Mouse (Mus musculus): ENCODE measurements at regions not wholly inside any gene's neighbourhood (a gene's known extent, or its start where the extent isn't known, plus 50 kb on each side); places are given as distances from the start of the nearest gene placed in this dataset.

DNA sequence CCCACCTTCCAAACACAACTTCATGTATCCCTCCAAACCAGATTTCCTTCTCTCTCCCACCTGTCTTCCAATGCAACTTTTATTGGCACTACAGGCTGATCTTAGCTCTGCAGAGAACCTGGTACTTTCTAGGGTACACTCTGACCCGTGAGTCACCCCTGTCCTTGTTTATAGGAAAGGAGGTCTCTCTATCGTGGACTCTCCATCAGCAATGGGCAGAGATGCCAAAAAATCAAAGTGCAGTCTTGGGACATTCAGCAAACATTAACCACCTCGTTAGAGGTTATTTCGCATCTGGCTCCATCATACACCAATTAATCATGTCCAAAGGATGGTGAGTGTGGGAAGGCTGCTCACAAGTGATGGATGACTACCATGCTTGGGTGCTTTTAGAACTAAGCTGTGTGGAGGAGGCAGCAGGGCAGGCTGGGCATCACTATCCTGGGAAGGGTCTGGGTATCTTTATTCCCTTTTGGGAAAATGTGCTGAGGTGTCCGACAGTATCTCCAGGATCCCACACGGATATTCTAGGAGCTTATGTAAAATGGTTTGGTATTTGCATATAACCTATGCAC, 214.0 kb upstream of the Dynlrb2 start:
- no peak for DNase-seq (ENCODE audit: low spot score)

GRCm38 (mm10) chr8:116289237-116289636, 215.5 kb upstream of the Dynlrb2 start:
- DNase-seq (ENCODE audit: low spot score): no peak

- no peak for DNase-seq (ENCODE audit: low spot score)
Measured at GRCm38 (mm10) chr8:116283990-116284389, 220.8 kb upstream of the Dynlrb2 start.

GRCm38 (mm10) chr8:116282341-116282740, 222.4 kb upstream of the Dynlrb2 start:
- no peak for DNase-seq (ENCODE audit: low spot score)

DNA sequence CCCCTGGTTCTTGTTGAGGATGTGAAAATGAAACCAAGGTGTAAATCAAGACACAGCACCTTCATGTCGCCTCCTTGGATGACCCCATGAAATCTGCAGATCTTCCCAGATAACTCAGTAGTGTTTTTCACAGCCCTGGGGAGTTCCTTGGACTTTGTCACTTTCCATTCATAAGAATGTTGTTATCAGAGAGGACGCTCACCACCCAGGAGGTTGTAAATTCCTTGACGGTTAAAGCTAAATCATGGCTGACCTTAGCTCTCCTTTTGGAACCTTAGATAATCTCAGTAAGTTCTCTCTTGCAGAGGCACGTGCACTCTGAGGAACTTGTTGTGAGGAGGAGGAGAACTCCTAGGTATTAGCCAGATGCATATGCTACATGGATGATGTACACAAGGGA, 229.8 kb upstream of the Dynlrb2 start:
- DNase-seq (ENCODE audit: low spot score): no peak

DNA sequence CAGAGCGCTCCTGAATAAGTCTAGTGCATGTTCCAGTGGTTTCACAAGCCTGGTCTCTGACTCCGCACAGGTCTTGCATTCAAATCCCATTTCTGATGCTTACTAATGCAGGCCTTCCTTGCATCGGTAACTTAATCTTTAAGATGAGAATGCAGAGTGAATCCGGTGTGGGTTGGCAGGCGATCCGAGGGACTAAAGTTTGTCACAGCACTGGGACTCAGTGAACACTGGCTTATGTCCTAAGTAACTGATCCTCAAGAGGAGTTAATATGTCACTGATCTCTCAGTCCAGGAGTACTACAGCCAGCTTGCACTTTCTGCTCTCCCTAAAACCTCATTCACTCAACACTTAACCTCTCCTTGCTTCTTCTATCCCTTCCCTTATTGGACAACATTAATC, 233.5 kb upstream of the Dynlrb2 start:
- DNase-seq (ENCODE audit: low spot score): no peak

GRCm38 (mm10) chr8:116269393-116269792, 235.4 kb upstream of the Dynlrb2 start:
- no peak for DNase-seq (ENCODE audit: low spot score)

- no peak for DNase-seq (ENCODE audit: low spot score)
Measured at GRCm38 (mm10) chr8:116268685-116269084, 236.1 kb upstream of the Dynlrb2 start.

DNA sequence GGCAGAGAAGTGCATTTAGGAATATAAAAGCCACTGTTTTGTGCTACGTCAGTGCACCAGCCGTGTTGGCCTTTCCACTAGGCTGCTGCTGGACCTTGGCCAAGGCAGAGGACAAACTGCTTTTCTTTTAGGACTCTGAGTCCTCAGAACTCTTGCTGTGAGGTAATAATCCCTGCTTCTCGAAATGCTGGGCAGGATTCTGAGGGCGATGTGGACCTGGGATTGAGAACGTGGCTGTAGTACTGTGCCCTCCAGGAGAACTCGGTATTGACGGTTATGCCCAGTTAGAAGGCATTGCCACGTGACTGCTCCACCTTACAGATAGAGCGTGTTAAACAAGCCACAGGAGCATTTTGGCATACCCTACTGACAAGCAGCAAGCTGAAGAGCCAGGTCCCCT, 236.6 kb upstream of the Dynlrb2 start:
- DNase-seq (ENCODE audit: low spot score): no peak

GRCm38 (mm10) chr8:116267021-116267420, 237.8 kb upstream of the Dynlrb2 start:
- DNase-seq (ENCODE audit: low spot score): no peak

DNA sequence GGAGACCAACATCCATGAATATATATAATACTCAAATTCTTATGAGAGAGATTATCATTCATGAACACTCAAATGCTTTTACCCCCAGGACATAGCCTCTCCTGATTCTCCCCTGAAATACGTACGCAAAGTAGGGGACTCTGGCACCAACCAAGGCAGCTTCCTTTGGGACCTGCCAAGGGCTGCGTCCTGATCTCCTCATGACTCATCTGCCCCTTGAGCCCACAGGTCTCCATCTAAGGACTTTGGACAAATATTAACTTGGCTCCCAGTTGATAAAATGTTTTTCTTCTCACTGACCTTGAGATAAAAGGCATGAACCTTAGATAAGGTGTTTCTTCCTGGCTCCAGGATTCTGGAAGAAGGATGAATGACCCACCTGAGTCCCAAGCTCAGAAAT, 239.2 kb upstream of the Dynlrb2 start:
- DNase-seq (ENCODE audit: low spot score): no peak

- no peak for DNase-seq (ENCODE audit: low spot score)
Measured at GRCm38 (mm10) chr8:116264078-116264477, 240.7 kb upstream of the Dynlrb2 start.

- DNase-seq (ENCODE audit: low spot score): no peak
Measured at GRCm38 (mm10) chr8:116261286-116261685, 243.5 kb upstream of the Dynlrb2 start.

DNA sequence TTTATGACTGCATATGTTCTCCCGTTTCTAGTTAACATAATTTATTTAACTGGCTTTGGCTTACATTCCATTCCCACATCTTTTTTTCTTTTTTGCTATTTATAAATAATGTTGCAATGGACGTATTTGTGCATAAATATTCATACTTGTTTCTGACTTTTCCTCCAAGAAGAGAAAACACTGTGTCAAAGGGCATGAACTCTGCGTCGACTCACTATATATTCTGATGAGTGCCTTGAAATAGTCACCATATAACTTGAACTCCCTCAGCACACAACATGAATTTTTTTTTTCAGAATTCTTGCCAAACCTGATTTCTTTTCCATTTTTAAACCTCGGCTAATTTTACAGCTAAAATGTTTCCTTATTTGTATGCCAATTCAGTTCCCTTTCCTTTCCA, 249.4 kb upstream of the Dynlrb2 start:
- DNase-seq (ENCODE audit: low spot score): no peak

DNA sequence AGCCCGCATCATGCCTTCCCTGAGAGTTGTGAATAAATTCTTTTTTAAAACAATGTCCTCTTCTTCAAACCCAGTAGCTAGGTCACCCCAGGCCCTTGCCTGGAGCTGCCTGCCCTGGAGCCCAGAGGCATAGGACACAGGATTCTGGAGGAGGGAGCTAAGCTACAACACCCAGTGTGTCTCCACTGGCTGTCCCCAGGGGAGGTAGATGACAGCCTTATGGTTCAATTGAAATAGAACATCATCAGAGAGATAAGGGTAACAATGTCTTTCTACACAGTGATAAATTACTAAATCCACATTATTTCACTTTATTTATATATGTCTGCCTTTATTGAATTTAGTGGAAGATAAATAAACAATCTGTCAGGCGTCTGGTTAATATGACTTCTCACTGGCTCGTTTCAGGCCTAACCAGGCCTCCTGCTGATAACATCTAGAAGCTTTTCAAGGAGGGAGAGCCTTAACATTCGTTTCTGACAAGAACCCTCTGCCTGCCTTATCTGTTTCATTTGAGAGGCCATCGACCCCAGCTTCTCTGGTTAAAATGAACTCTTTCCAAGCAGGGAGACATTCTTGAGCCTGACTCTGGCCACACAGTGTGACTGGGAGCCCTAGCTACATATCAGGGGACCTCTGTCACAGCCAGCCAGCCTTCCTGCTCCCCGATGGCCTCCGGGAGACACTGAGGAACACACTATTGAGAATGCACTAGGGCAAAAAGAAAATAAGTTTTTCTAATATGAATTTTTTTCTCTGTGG, 252.1 kb upstream of the Dynlrb2 start:
- DNase-seq (ENCODE audit: low spot score): no peak

DNA sequence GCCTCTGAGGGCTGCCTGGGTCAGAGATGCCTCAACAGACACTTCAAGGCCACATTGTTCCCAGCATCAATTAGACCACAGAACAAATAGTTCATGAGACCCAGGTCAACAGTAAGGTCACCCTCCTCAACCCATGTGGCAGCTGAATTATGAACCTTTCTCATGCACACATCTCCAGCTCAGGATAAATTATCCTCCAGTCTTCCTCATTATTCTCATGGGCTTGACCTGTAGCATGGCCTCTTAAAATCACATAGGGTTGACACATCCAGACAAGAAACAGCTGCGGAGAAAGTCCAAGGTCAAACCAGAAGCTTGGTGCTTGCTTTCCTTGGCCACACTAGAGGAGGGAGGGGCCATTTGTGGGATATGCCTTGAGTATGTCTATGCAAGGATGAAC, 256.4 kb upstream of the Dynlrb2 start:
- DNase-seq (ENCODE audit: low spot score): no peak

DNA sequence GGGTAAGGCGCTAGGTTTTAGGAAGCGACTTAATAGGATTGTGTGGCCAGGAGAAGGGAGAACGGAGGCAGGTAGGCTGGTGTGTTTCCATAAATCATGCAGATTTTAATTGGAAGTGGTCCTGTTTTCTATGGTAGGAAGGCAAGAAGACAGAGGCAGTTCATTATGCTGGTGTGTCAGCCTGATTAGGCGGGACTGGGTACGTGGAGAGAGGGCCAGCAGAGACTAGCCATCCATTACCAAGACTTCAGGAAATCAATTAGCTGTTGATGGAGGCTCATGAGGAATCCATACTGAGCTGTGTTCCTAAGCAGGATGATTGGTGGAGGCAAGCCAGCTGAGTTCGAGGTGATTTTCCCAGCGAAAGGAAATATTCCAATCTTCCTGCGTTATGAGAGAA, 261.3 kb upstream of the Dynlrb2 start:
- no peak for DNase-seq (ENCODE audit: low spot score)

GRCm38 (mm10) chr8:116242972-116243371, 261.8 kb upstream of the Dynlrb2 start:
- DNase-seq (ENCODE audit: low spot score): no peak

DNA sequence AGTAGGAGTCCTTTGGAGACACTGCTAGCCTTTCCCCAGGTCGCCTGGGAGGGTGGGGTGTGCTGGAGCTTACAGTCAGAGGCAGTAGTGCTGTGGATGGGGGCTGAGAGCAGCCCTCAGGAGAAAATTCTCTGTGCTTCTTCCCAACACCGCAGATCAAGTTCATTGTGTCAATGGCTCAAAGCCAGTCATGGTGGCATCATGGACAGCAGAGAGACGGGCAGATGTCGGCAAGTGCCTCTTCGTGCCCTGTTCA, 262.9 kb upstream of the Dynlrb2 start:
- no peak for DNase-seq (ENCODE audit: low spot score)

DNA sequence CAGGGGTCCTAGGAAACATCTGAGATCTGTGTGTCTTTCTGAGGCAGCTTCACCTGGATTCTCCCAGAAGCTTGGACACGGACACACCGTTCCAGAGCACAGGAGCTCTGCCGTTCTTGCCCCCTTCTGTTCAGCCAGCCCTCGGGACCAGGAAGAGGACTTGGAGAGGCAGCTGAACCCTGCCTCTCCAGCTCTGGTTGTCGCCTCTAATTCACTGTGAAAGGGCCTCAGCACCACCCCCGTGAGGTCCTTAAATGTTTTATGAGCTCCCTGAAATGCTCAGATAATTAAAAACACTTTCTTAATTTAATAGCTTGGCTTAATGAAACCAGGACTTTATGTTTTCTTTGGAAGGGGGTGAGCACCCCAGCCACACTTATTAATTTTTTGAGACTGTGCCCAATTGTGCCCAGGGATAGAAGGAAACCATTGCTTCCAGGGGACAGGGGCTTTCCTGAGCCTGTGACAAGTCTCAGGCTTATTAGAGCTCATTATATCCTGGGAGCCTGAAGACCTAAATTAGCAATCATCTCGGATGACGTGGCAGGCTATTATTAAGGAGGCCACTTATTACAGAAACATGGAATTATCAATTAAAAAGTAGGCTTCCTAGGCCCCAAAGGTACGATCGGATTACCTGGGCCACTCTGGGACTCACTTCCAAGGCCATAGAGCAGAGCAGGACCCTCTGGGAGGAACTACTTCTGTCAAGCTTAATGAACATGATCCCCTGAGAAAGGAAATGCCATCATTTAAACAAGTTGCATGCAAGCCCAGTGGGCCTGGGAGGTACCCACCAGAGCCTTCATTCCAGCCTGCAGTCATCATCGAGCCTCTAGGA, 263.4 kb upstream of the Dynlrb2 start:
- no peak for DNase-seq (ENCODE audit: low spot score)

DNA sequence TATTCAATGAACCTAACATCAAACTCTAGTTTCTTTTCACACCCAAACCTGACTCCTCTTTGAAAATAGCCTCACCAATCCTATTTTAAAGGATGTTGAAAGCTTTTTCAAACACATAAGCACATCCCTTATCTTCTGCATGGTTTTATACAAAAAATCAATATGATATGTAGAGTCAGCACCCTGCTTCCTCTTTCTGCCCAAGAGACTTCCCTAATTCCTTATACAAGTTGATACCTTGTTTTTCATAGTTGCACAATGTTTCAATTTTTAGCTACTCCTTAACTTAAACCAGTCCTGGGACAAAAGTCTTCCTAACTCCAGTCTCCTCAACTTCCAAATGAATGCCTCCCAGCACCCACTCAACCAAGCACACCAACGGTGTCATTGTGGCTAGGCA, 266.1 kb upstream of the Dynlrb2 start:
- DNase-seq (ENCODE audit: low spot score): no peak

- DNase-seq (ENCODE audit: low spot score): no peak
Measured at GRCm38 (mm10) chr8:116237561-116238100, 267.1 kb upstream of the Dynlrb2 start.

DNA sequence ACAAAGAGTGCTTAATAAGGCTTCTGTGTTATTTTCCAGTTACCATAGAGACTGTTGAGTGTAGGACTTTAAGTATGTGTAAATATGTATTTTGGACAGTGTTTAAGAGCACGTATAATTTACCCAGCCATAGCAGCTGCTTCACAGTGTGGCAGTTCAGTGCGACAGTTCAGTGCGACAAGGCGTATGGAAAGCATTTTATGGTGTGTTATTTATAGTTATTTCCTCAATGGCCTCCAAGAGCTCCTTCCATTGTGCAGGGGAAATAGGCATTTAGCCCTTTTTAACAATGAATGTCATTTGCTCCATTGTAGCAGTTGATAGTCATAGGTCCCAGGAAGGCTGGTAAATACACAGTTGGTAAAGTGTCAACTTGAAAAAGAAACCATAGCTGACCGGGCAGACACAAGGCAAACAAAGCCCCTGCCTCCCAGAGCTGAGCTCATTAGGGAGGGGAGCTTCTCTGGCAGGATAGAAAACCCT, 275.1 kb upstream of the Dynlrb2 start:
- DNase-seq (ENCODE audit: low spot score): no peak

Data from MN1 (cell line).